Comparison of ENCODE assay signal across 10 mouse cellular contexts in the genomic region with DNA sequence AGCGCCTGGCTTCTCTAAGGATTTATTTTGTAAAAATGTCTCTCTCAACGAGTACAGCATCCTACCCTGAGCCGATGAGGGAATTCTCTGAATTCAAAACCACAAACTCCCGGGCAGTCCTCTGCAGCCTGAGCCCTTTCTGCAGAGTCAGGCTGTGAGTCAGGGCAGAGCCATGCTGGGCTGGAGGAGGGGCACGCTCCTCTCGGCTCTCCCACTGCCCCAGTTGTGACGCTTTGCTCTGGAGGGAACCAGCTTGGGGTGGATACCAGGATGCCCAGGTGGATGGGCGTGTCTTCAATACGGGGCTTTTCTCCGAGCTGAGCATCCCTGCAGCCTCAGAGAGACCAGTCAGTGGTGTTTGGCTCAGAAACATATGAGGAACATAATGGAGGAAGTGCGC. TPM values are rescaled to one million over a fixed set of nuclear protein-coding genes. Genes with fewer than 3 reads are reported as not detected.
DNase-seq lines count a peak whose midpoint lies in the region; ATAC-seq lines count a peak whose summit lies in the region.
"Had no signal": no experiment of that assay in that cellular context is flagged by ENCODE, and none has a peak within 500 bp of the region (broad histone marks: within the 10 kb centered on the region; RNA-seq: fewer than 3 reads in every experiment).

No protein-coding gene starts in this region.

- H3K9me3 ChIP-seq in intestine, embryonic 16.5 days (ENCODE audit: control insufficient read depth, low read length), result no peaks in the 10 kb centered on the region
- no peaks in the 10 kb centered on the region for H3K9me3 ChIP-seq in intestine, embryonic 15.5 days
- H3K9me3 ChIP-seq in embryonic facial prominence, embryonic 12.5 days, result no peaks in the 10 kb centered on the region
- H3K9me3 ChIP-seq in midbrain, embryonic 11.5 days (ENCODE audit: control insufficient read depth, low read length), result no peaks in the 10 kb centered on the region
- H3K9me3 ChIP-seq: stomach, embryonic 15.5 days had no signal

- H3K9ac ChIP-seq in intestine, embryonic 16.5 days (ENCODE audit: low read depth, low read length), result 0 out of 2 replicates have a peak overlapping the region, but pooled peaks have one; percentile 21
- no peak overlapping the region for H3K9ac ChIP-seq in intestine, embryonic 15.5 days
- peak overlapping the region; percentile 24; the same call in 1 of the 2 replicates for H3K9ac ChIP-seq in embryonic facial prominence, embryonic 12.5 days
- peak overlapping the region; percentile 20; the same call in 1 of the 2 replicates for H3K9ac ChIP-seq in midbrain, embryonic 11.5 days (ENCODE audit: low read length)
- H3K9ac ChIP-seq: stomach, embryonic 15.5 days had no signal

- no peak overlapping the region for H3K4me3 ChIP-seq in intestine, embryonic 16.5 days (ENCODE audit: low read length)
- H3K4me3 ChIP-seq in intestine, embryonic 15.5 days (replicated peaks), result no peak overlapping the region
- no peak overlapping the region for H3K4me3 ChIP-seq in embryonic facial prominence, embryonic 12.5 days
- H3K4me3 ChIP-seq in midbrain, embryonic 11.5 days (ENCODE audit: low read depth, low read length), result no peak overlapping the region
- H3K4me3 ChIP-seq: stomach, embryonic 15.5 days had no signal

- H3K4me2 ChIP-seq in intestine, embryonic 16.5 days (ENCODE audit: low read depth, low read length), result no peak overlapping the region
- H3K4me2 ChIP-seq in intestine, embryonic 15.5 days (replicated peaks), result no peak overlapping the region
- H3K4me2 ChIP-seq in embryonic facial prominence, embryonic 12.5 days (replicated peaks), result no peak overlapping the region
- H3K4me2 ChIP-seq in midbrain, embryonic 11.5 days, result no peak overlapping the region
- H3K4me2 ChIP-seq: stomach, embryonic 15.5 days had no signal

- ATAC-seq in intestine, embryonic 16.5 days, result no peak
- ATAC-seq in intestine, embryonic 15.5 days, result no peak
- no peak; the same call in 1 of the 2 replicates for ATAC-seq in embryonic facial prominence, embryonic 12.5 days (ENCODE audit: insufficient number of reproducible peaks, insufficient read depth, low FRiP score, low TSS enrichment)
- ATAC-seq in midbrain, embryonic 11.5 days (ENCODE audit: low FRiP score), result no peak

- no peaks in the 10 kb centered on the region for H3K27me3 ChIP-seq in intestine, embryonic 16.5 days (replicated peaks; ENCODE audit: control insufficient read depth, insufficient read depth, low read length)
- no peaks in the 10 kb centered on the region for H3K27me3 ChIP-seq in intestine, embryonic 15.5 days (replicated peaks)
- no peaks in the 10 kb centered on the region for H3K27me3 ChIP-seq in embryonic facial prominence, embryonic 12.5 days
- no peaks in the 10 kb centered on the region for H3K27me3 ChIP-seq in midbrain, embryonic 11.5 days (ENCODE audit: control insufficient read depth, insufficient read depth, low read length)
- H3K27me3 ChIP-seq: stomach, embryonic 15.5 days had no signal

- H3K36me3 ChIP-seq in intestine, embryonic 16.5 days (ENCODE audit: control insufficient read depth, insufficient read depth, low read length), result no peaks in the 10 kb centered on the region
- no peaks in the 10 kb centered on the region for H3K36me3 ChIP-seq in intestine, embryonic 15.5 days
- H3K36me3 ChIP-seq in embryonic facial prominence, embryonic 12.5 days, result no peaks in the 10 kb centered on the region
- 0 out of 2 replicates have a peak, but pooled peaks cover 3% of the 10 kb centered on the region for H3K36me3 ChIP-seq in midbrain, embryonic 11.5 days (ENCODE audit: control insufficient read depth, insufficient read depth, low read length)
- H3K36me3 ChIP-seq: stomach, embryonic 15.5 days had no signal

- 29% methylated on average over 11 of the region's 11 CpGs for WGBS in intestine, embryonic 16.5 days
- WGBS in intestine, embryonic 15.5 days, result 30% methylated on average over 11 of the region's 11 CpGs
- 26% methylated on average over 11 of the region's 11 CpGs for WGBS in embryonic facial prominence, embryonic 12.5 days
- WGBS in midbrain, embryonic 11.5 days, result 18% methylated on average over 11 of the region's 11 CpGs

- no peak overlapping the region for H3K27ac ChIP-seq in intestine, embryonic 16.5 days (ENCODE audit: low read length)
- no peak overlapping the region for H3K27ac ChIP-seq in intestine, embryonic 15.5 days
- H3K27ac ChIP-seq in embryonic facial prominence, embryonic 12.5 days, result peak overlapping the region; percentile 67
- H3K27ac ChIP-seq in midbrain, embryonic 11.5 days (ENCODE audit: low read depth, low read length), result no peak overlapping the region
- H3K27ac ChIP-seq: stomach, embryonic 15.5 days had no signal

- H3K4me1 ChIP-seq in intestine, embryonic 16.5 days (ENCODE audit: control insufficient read depth, insufficient read depth, low read length), result peaks cover 32% of the 10 kb centered on the region
- H3K4me1 ChIP-seq in intestine, embryonic 15.5 days (replicated peaks), result peaks cover 41% of the 10 kb centered on the region
- H3K4me1 ChIP-seq in embryonic facial prominence, embryonic 12.5 days, result peaks cover 40% of the 10 kb centered on the region
- H3K4me1 ChIP-seq in midbrain, embryonic 11.5 days (ENCODE audit: control insufficient read depth, insufficient read depth, low read length), result peaks cover 56% of the 10 kb centered on the region

- DNase-seq in ES-CJ7 (ENCODE audit: low read depth, low spot score), result peak; percentile 39
- no peak for DNase-seq in midbrain, embryonic 11.5 days (ENCODE audit: low spot score, missing footprints)
- no peak for DNase-seq in natural killer cell, adult 2 months (ENCODE audit: low spot score in 2 of 2)
- no peak for DNase-seq in frontal cortex, postnatal 36 days (ENCODE audit: low spot score in 2 of 2)
- DNase-seq: gastrocnemius, postnatal 25 days; right cerebral cortex, adult 18-20 months had no signal

RNA-seq across cellular contexts. Expression of a gene that starts 27.3 kb away (rescaled TPM):
- 3.1 and 3.5 TPM in 2 replicates for polyA plus RNA-seq in intestine, embryonic 16.5 days (2015; fragmentation: Nextera tagmentation; extraction: Ambion mirVana)
- 8.2 and 8.9 TPM in 2 replicates for polyA plus RNA-seq in intestine, embryonic 15.5 days (2015; fragmentation: Nextera tagmentation; extraction: Ambion mirVana)
- 17.1 and 20.7 TPM in 2 replicates for polyA plus RNA-seq in embryonic facial prominence, embryonic 12.5 days (2016; fragmentation: Nextera tagmentation; extraction: Ambion mirVana)
- 28.8 and 33.7 TPM in 2 replicates for polyA plus RNA-seq in midbrain, embryonic 11.5 days (2014; fragmentation: Nextera tagmentation; extraction: Ambion mirVana)
